Mouse (Mus musculus): Measurements from ENCODE around the gene Rprd2. TPM values are rescaled to one million over a fixed set of nuclear protein-coding genes. Genes with fewer than 3 reads are reported as not detected.

The Rprd2 gene
- polyA plus RNA-seq, 1 experiment from 2014 or later = 24.9 TPM

DNA sequence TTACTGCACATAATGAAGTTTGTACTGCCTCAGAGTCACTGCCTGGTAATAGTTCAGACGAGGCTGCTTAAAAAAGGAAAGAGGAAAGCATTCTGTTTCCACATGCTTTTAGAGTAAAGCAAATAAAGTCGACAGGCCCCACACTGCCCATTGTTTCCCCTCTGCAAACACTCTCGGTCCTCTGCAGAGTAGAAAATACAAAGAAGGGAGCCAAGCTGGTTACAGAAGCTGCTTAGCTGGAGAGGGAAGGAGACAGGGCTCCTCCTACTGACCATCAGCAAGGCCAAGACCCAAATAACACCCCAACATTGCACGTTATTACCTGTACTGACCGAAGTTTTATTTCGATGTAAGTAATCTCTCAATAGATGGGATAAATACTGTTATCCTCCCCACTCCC is 55.7 kb downstream of the Rprd2 start:
- 52% methylated on average over 6 of the region's 6 CpGs for WGBS
- peak; percentile 77 for ATAC-seq (ENCODE audit: insufficient number of reproducible peaks, insufficient read depth, low FRiP score, low read depth)
- no peak overlapping the region for H3K9ac ChIP-seq (replicated peaks; ENCODE audit: low read depth, low read length)
- peak overlapping the region; percentile 78 for H3K27ac ChIP-seq (ENCODE audit: low read length)
- no peaks in the 10 kb centered on the region for H3K4me1 ChIP-seq (ENCODE audit: control insufficient read depth, insufficient read depth, low read length)
- no peak overlapping the region for H3K4me3 ChIP-seq (ENCODE audit: low read depth, low read length)
- H3K27me3 ChIP-seq (ENCODE audit: control insufficient read depth, insufficient read depth, low read length) = no peaks in the 10 kb centered on the region
- no peak overlapping the region for H3K4me2 ChIP-seq (replicated peaks; ENCODE audit: low read depth, low read length)
- peaks cover 26% of the 10 kb centered on the region for H3K36me3 ChIP-seq (ENCODE audit: control insufficient read depth, insufficient read depth, low read length)
- no peaks in the 10 kb centered on the region for H3K9me3 ChIP-seq (ENCODE audit: control insufficient read depth, low read depth, low read length)

DNA sequence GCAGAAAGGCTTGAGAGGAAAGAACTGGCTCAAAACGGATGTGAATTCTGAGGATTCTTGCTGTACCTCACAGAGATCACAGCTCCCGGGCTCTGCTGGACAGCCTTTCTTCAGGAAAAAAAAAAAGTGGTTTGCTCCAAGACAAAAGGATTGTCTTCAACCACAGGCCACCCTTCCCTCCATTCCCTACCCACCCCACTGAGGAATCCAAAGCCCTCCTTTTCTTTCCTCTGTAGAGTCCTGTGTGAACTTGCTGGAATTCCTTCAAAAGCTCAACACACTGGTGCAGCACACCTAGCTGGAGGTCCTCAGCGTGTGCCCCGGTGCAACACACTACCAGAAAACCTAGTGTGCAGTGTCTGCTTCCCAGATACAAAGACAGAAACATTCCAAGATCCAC is 56.9 kb downstream of the Rprd2 start:
- H3K4me1 ChIP-seq (ENCODE audit: control insufficient read depth, insufficient read depth, low read length) = no peaks in the 10 kb centered on the region
- peaks cover 24% of the 10 kb centered on the region for H3K36me3 ChIP-seq (ENCODE audit: control insufficient read depth, insufficient read depth, low read length)
- H3K27ac ChIP-seq (ENCODE audit: low read length) = peak overlapping the region; percentile 41
- no peak for ATAC-seq (ENCODE audit: insufficient number of reproducible peaks, insufficient read depth, low FRiP score, low read depth)
- WGBS = 65% methylated on average over 4 of the region's 4 CpGs
- no peaks in the 10 kb centered on the region for H3K9me3 ChIP-seq (ENCODE audit: control insufficient read depth, low read depth, low read length)
- H3K4me3 ChIP-seq (ENCODE audit: low read depth, low read length) = no peak overlapping the region
- H3K9ac ChIP-seq (replicated peaks; ENCODE audit: low read depth, low read length) = no peak overlapping the region
- H3K4me2 ChIP-seq (replicated peaks; ENCODE audit: low read depth, low read length) = no peak overlapping the region
- no peaks in the 10 kb centered on the region for H3K27me3 ChIP-seq (ENCODE audit: control insufficient read depth, insufficient read depth, low read length)

GRCm38 (mm10) chr3:95760656-95761055 is 58.0 kb downstream of the Rprd2 start:
- Histone ChIP-seq H3K27ac (ENCODE audit: low read length) (no peak overlapping the region), H3K4me3 (ENCODE audit: low read depth, low read length) (no peak overlapping the region), H3K36me3 (ENCODE audit: control insufficient read depth, insufficient read depth, low read length) (peaks cover 17% of the 10 kb centered on the region), H3K9me3 (ENCODE audit: control insufficient read depth, low read depth, low read length) (no peaks in the 10 kb centered on the region), H3K4me2 (replicated peaks; ENCODE audit: low read depth, low read length) (no peak overlapping the region), H3K27me3 (ENCODE audit: control insufficient read depth, insufficient read depth, low read length) (no peaks in the 10 kb centered on the region), H3K9ac (replicated peaks; ENCODE audit: low read depth, low read length) (no peak overlapping the region), H3K4me1 (ENCODE audit: control insufficient read depth, insufficient read depth, low read length) (no peaks in the 10 kb centered on the region)
- ATAC-seq (ENCODE audit: insufficient number of reproducible peaks, insufficient read depth, low FRiP score, low read depth) = no peak

DNA sequence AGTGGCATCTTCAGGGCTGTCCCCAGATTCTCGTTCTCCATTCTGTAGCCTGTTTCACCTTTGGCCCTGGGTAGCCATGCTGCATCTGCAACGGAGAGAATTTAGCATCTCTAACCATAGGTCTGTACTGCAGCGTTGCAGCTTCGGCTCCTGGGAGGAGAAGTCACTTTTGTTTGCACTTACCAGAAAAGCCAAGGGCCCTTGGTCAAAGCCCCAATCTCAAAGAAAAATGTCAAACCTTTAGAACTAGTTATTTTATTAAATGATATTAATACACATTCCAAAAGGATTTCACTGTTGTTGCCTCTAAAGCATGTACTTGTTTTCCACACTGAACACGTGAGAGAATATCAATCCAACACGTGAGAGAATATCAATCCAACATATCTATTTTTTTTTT is 58.6 kb downstream of the Rprd2 start, which contains the start of gene Tars2:
TSS of gene Tars2 (minus strand) at position 101 of the 400 bp plus-strand sequence.
- peaks cover 11% of the 10 kb centered on the region for H3K36me3 ChIP-seq (ENCODE audit: control insufficient read depth, insufficient read depth, low read length)
- no peak within 1 kb of the TSS for H3K9ac ChIP-seq (replicated peaks; ENCODE audit: low read depth, low read length)
- no peaks in the 10 kb centered on the region for H3K27me3 ChIP-seq (ENCODE audit: control insufficient read depth, insufficient read depth, low read length)
- no peaks in the 10 kb centered on the region for H3K9me3 ChIP-seq (ENCODE audit: control insufficient read depth, low read depth, low read length)
- no peak within 1 kb of the TSS for H3K4me2 ChIP-seq (replicated peaks; ENCODE audit: low read depth, low read length)
- 84% methylated on average over 6 of the region's 6 CpGs for WGBS
- no peak within 1 kb of the TSS for H3K4me3 ChIP-seq (ENCODE audit: low read depth, low read length)
- no peaks in the 10 kb centered on the region for H3K4me1 ChIP-seq (ENCODE audit: control insufficient read depth, insufficient read depth, low read length)
- no peak within 1 kb of the TSS for H3K27ac ChIP-seq (ENCODE audit: low read length)
- ATAC-seq (ENCODE audit: insufficient number of reproducible peaks, insufficient read depth, low FRiP score, low read depth) = no peak

GRCm38 (mm10) chr3:95758467-95759218 is 60.0 kb downstream of the Rprd2 start:
- no peak overlapping the region for H3K9ac ChIP-seq (replicated peaks; ENCODE audit: low read depth, low read length)
- no peak overlapping the region for H3K4me2 ChIP-seq (replicated peaks; ENCODE audit: low read depth, low read length)
- H3K27me3 ChIP-seq (ENCODE audit: control insufficient read depth, insufficient read depth, low read length) = no peaks in the 10 kb centered on the region
- H3K4me1 ChIP-seq (ENCODE audit: control insufficient read depth, insufficient read depth, low read length) = no peaks in the 10 kb centered on the region
- no peaks in the 10 kb centered on the region for H3K9me3 ChIP-seq (ENCODE audit: control insufficient read depth, low read depth, low read length)
- H3K36me3 ChIP-seq (ENCODE audit: control insufficient read depth, insufficient read depth, low read length) = no peaks in the 10 kb centered on the region
- ATAC-seq (ENCODE audit: insufficient number of reproducible peaks, insufficient read depth, low FRiP score, low read depth) = no peak
- no peak overlapping the region for H3K27ac ChIP-seq (ENCODE audit: low read length)
- WGBS = 38% methylated on average over 9 of the region's 9 CpGs
- H3K4me3 ChIP-seq (ENCODE audit: low read depth, low read length) = no peak overlapping the region

DNA sequence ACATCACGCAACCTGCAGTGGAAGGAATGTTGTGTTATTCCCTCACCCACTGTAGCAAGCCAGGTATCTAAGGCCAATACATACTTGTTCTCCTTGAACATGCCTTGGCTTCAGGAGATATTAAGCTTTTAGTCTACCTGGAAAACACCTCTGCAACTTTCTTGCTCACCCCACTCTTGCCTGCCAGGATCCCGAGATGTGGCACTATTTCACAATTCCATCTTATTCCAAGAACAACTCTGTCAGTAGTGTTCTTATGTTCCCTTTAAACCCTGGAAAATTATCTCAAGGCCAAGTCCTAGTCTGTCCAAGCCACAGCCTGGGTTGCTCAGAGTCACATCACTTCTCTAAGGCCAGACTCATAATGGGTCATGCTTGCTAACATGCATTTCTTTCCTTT is 61.9 kb downstream of the Rprd2 start:
- 90% methylated on average over 2 of the region's 2 CpGs for WGBS
- Histone ChIP-seq H3K27ac (ENCODE audit: low read length) (no peak overlapping the region), H3K9ac (replicated peaks; ENCODE audit: low read depth, low read length) (no peak overlapping the region), H3K36me3 (ENCODE audit: control insufficient read depth, insufficient read depth, low read length) (peaks cover 3% of the 10 kb centered on the region; the same call in 1 of the 2 replicates), H3K4me3 (ENCODE audit: low read depth, low read length) (no peak overlapping the region), H3K9me3 (ENCODE audit: control insufficient read depth, low read depth, low read length) (no peaks in the 10 kb centered on the region), H3K4me1 (ENCODE audit: control insufficient read depth, insufficient read depth, low read length) (no peaks in the 10 kb centered on the region), H3K27me3 (ENCODE audit: control insufficient read depth, insufficient read depth, low read length) (no peaks in the 10 kb centered on the region), H3K4me2 (replicated peaks; ENCODE audit: low read depth, low read length) (no peak overlapping the region)
- ATAC-seq (ENCODE audit: insufficient number of reproducible peaks, insufficient read depth, low FRiP score, low read depth) = no peak

GRCm38 (mm10) chr3:95754345-95755206 is 64.1 kb downstream of the Rprd2 start:
- Histone ChIP-seq H3K27me3 (ENCODE audit: control insufficient read depth, insufficient read depth, low read length) (no peaks in the 10 kb centered on the region), H3K4me3 (ENCODE audit: low read depth, low read length) (peak overlapping the region; percentile 85)

GRCm38 (mm10) chr3:95752935-95753334 is 65.7 kb downstream of the Rprd2 start:
- no peak for ATAC-seq (ENCODE audit: insufficient number of reproducible peaks, insufficient read depth, low FRiP score, low read depth)
- 84% methylated on average over 3 of the region's 3 CpGs for WGBS
- H3K4me1 ChIP-seq (ENCODE audit: control insufficient read depth, insufficient read depth, low read length) = no peaks in the 10 kb centered on the region
- H3K27me3 ChIP-seq (ENCODE audit: control insufficient read depth, insufficient read depth, low read length) = no peaks in the 10 kb centered on the region
- H3K9me3 ChIP-seq (ENCODE audit: control insufficient read depth, low read depth, low read length) = no peaks in the 10 kb centered on the region
- H3K4me2 ChIP-seq (replicated peaks; ENCODE audit: low read depth, low read length) = no peak overlapping the region
- H3K4me3 ChIP-seq (ENCODE audit: low read depth, low read length) = no peak overlapping the region
- H3K27ac ChIP-seq (ENCODE audit: low read length) = no peak overlapping the region
- H3K36me3 ChIP-seq (ENCODE audit: control insufficient read depth, insufficient read depth, low read length) = peaks cover 38% of the 10 kb centered on the region
- H3K9ac ChIP-seq (replicated peaks; ENCODE audit: low read depth, low read length) = no peak overlapping the region

More at GRCm38 (mm10) chr3:95754345-95755206, 64.1 kb downstream of the Rprd2 start:
- H3K9ac ChIP-seq (replicated peaks; ENCODE audit: low read depth, low read length) = peak overlapping the region; percentile 71
- peak overlapping the region; percentile 83 for H3K4me2 ChIP-seq (replicated peaks; ENCODE audit: low read depth, low read length)
- no peaks in the 10 kb centered on the region for H3K9me3 ChIP-seq (ENCODE audit: control insufficient read depth, low read depth, low read length)
- peaks cover 24% of the 10 kb centered on the region for H3K36me3 ChIP-seq (ENCODE audit: control insufficient read depth, insufficient read depth, low read length)
- H3K27ac ChIP-seq (ENCODE audit: low read length) = peak overlapping the region; percentile 49; the same call in 1 of the 2 replicates
- H3K4me1 ChIP-seq (ENCODE audit: control insufficient read depth, insufficient read depth, low read length) = no peaks in the 10 kb centered on the region
- under 1% methylated on average over 30 of the region's 30 CpGs for WGBS
- ATAC-seq (ENCODE audit: insufficient number of reproducible peaks, insufficient read depth, low FRiP score, low read depth) = peak; percentile 99
